Comparison of ENCODE assay signal across 8 mouse cellular contexts in genomic region chr7:43443917-43444293, GRCm38 (mm10). TPM values are rescaled to one million over a fixed set of nuclear protein-coding genes. Genes with fewer than 3 reads are reported as not detected.
DNase-seq lines count a peak whose midpoint lies in the region; ATAC-seq lines count a peak whose summit lies in the region.

TSS of gene Etfb (plus strand) at chr7:43444083.
TSS of gene Gm45233 (plus strand) at chr7:43444128.

- H3K27ac ChIP-seq in hindbrain, embryonic 15.5 days (replicated peaks), result peak within 1 kb of the TSS; percentile 82

- H3K9ac ChIP-seq in hindbrain, embryonic 15.5 days, result peak within 1 kb of the TSS; percentile 59

- peaks cover 21% of the 10 kb centered on the region for H3K4me1 ChIP-seq in hindbrain, embryonic 15.5 days (replicated peaks)

- peak; percentile 97 for ATAC-seq in hindbrain, embryonic 15.5 days (ENCODE audit: low FRiP score, low read depth)

- peak; percentile 87 for DNase-seq in T-cell, adult 2 months (ENCODE audit: low spot score)
- DNase-seq in cerebellum, postnatal 36 days, result peak; percentile 93 to 94
- peak; percentile 94 to 95 for DNase-seq in frontal cortex, postnatal 36 days (ENCODE audit: low spot score in 2 of 2)
- DNase-seq in left cerebral cortex, adult 11 months (ENCODE audit: low spot score), result peak; percentile 93
- peak; percentile 96 to 98 for DNase-seq in lung, postnatal 4 days
- DNase-seq in retina, postnatal 7 days (ENCODE audit: low read depth, low spot score), result peak; percentile 88
- peak; percentile 82 for DNase-seq in urinary bladder, adult 2 months (ENCODE audit: low spot score)

- no peaks in the 10 kb centered on the region for H3K27me3 ChIP-seq in hindbrain, embryonic 15.5 days

- 0% methylated on average over 27 of the region's 27 CpGs for WGBS in hindbrain, embryonic 15.5 days

- H3K36me3 ChIP-seq in hindbrain, embryonic 15.5 days, result no peaks in the 10 kb centered on the region

- H3K9me3 ChIP-seq in hindbrain, embryonic 15.5 days, result no peaks in the 10 kb centered on the region

- H3K4me2 ChIP-seq in hindbrain, embryonic 15.5 days, result peak within 1 kb of the TSS; percentile 81

- H3K4me3 ChIP-seq in hindbrain, embryonic 15.5 days, result peak within 1 kb of the TSS; percentile 64

RNA-seq across cellular contexts. Expression of gene Etfb, which starts in this region (rescaled TPM):
- 129 and 138 TPM in 2 replicates for polyA plus RNA-seq in hindbrain, embryonic 15.5 days (2015; fragmentation: Nextera tagmentation; extraction: Ambion mirVana)
- polyA plus RNA-seq in urinary bladder, adult 2 months (2012; rRNA removed), result 244 and 246 TPM in 2 replicates

RNA-seq across cellular contexts. Expression of gene Gm45233, which starts in this region (rescaled TPM):
- 0.41 TPM in 1 of 2 replicates, not detected in the other for polyA plus RNA-seq in hindbrain, embryonic 15.5 days (2015; fragmentation: Nextera tagmentation; extraction: Ambion mirVana)
- polyA plus RNA-seq in urinary bladder, adult 2 months (2012; rRNA removed), result 0.12 and 0.56 TPM in 2 replicates

Comparison
In these comparisons a context has a peak if more than half of its experiments do, and no peak if none do; other contexts are left out.
1. Peak in every context shown above with its lines: DNase-seq, ATAC-seq, H3K4me3 ChIP-seq and H3K27ac ChIP-seq.